Mouse (Mus musculus): ENCODE measurements around the gene Vasp. TPM values are rescaled to one million over a fixed set of nuclear protein-coding genes. Genes with fewer than 3 reads are reported as not detected.
A peak's percentile ranks its signal among the peaks of the same experiment; 100 is the strongest.

Gene Vasp
- total and polyA plus RNA-seq, 3 experiments = 130 to 185 TPM; not detected in 1

- no peak for TF ChIP-seq KAT2A (conservative IDR thresholded peaks at IDR 0.05; ENCODE audit: low read depth, low read length)
- no peak for TF ChIP-seq POLR2A (IDR thresholded peaks at IDR 0.05; ENCODE audit: control insufficient read depth in 1 of 2, insufficient read depth in 1 of 2, low read depth in 1 of 2, low read length in 2 of 2, poor library complexity in 1 of 2)
- TF ChIP-seq ETS1 (IDR thresholded peaks at IDR 0.05; ENCODE audit: low read depth, low read length) = peak; percentile 5; the same call in 1 of the 2 replicates
- TF ChIP-seq USF2 (IDR thresholded peaks at IDR 0.05; ENCODE audit: borderline replicate concordance in 1 of 2, insufficient read depth in 1 of 2, low read depth in 1 of 2, low read length in 2 of 2) = no peak
- TF ChIP-seq E2F4 (IDR thresholded peaks at IDR 0.05; ENCODE audit: borderline replicate concordance, low read depth, low read length) = no peak
- TF ChIP-seq MAFK (IDR thresholded peaks at IDR 0.05; ENCODE audit: borderline replicate concordance, low read depth, low read length) = no peak
- TF ChIP-seq BHLHE40 (IDR thresholded peaks at IDR 0.05; ENCODE audit: borderline replicate concordance, low read depth, low read length) = peak; percentile 29; the same call in 1 of the 2 replicates
- peak; percentile 14; the same call in 1 of the 2 replicates for TF ChIP-seq TCF12 (IDR thresholded peaks at IDR 0.05; ENCODE audit: low read depth, low read length)
These were observed 652 bp upstream of the Vasp start (continued) for GRCm38 (mm10) chr7:19272173-19272764.

- TF ChIP-seq MAZ (IDR thresholded peaks at IDR 0.05; ENCODE audit: low read depth, low read length) (peak; percentile 8; the same call in 1 of the 2 replicates), POLR2AphosphoS2 (IDR thresholded peaks at IDR 0.05; ENCODE audit: low read length) (no peak), ZMIZ1 (IDR thresholded peaks at IDR 0.05; ENCODE audit: low read depth, low read length) (no peak), NRF1 (IDR thresholded peaks at IDR 0.05; ENCODE audit: insufficient read depth, low read depth, low read length, poor library complexity, severe bottlenecking) (no peak), GATA1 (IDR thresholded peaks at IDR 0.05; ENCODE audit: low read depth, low read length) (no peak), CTCF (IDR thresholded peaks at IDR 0.05 in 2 of 3, conservative IDR thresholded peaks at IDR 0.05 in 1 of 3; ENCODE audit: control insufficient read depth in 1 of 3, insufficient read depth in 1 of 3, low read depth in 2 of 3, low read length in 3 of 3, poor library complexity in 1 of 3, severe bottlenecking in 1 of 3) (no peak), CHD1 (IDR thresholded peaks at IDR 0.05; ENCODE audit: low read depth, low read length) (no peak), ETS1 (IDR thresholded peaks at IDR 0.05; ENCODE audit: low read depth, low read length) (0 out of 2 replicates have a peak, but pooled peaks have one; percentile 8), SIN3A (IDR thresholded peaks at IDR 0.05; ENCODE audit: low read length) (peak; percentile 13), BHLHE40 (IDR thresholded peaks at IDR 0.05; ENCODE audit: borderline replicate concordance, low read depth, low read length) (no peak), ZNF384 (IDR thresholded peaks at IDR 0.05; ENCODE audit: low read depth, low read length) (no peak), MYB (IDR thresholded peaks at IDR 0.05; ENCODE audit: low read depth, low read length) (no peak), POLR2A (IDR thresholded peaks at IDR 0.05; ENCODE audit: control insufficient read depth in 1 of 2, insufficient read depth in 1 of 2, low read depth in 1 of 2, low read length in 2 of 2, poor library complexity in 1 of 2) (no peak), MXI1 (IDR thresholded peaks at IDR 0.05; ENCODE audit: low read depth, low read length) (no peak)
- DNase-seq (ENCODE audit: low read depth, low spot score) = no peak
- H3K27ac ChIP-seq (ENCODE audit: control insufficient read depth, low read depth, low read length) = peak overlapping the region; percentile 99
- peak overlapping the region; percentile 89 for H3K9ac ChIP-seq (ENCODE audit: control insufficient read depth, low read depth, low read length, poor library complexity, severe bottlenecking)
- H3K27me3 ChIP-seq (ENCODE audit: control insufficient read depth in 1 of 2, insufficient read depth in 2 of 2, low read length in 2 of 2) = no peaks in the 10 kb centered on the region
- H3K79me2 ChIP-seq (ENCODE audit: control insufficient read depth, insufficient read depth, low read length, poor library complexity) = peaks cover 44% of the 10 kb centered on the region
- peaks cover 3 to 28% of the 10 kb centered on the region in 2 experiments; a peak in 3 of 4 replicates for H3K4me1 ChIP-seq (ENCODE audit: control insufficient read depth in 1 of 2, insufficient read depth in 2 of 2, low read length in 2 of 2)
- peaks cover 0 to 18% of the 10 kb centered on the region in 2 experiments; a peak in 2 of 4 replicates for H3K36me3 ChIP-seq (ENCODE audit: control insufficient read depth in 1 of 2, insufficient read depth in 2 of 2, low read length in 2 of 2)
- H3K4me3 ChIP-seq (ENCODE audit: control insufficient read depth in 1 of 2, insufficient read depth in 1 of 2, low read depth in 2 of 2, low read length in 2 of 2) = peak overlapping the region; percentile 94 to 96
- H3K9me3 ChIP-seq (replicated peaks; ENCODE audit: insufficient read depth, low read length) = no peaks in the 10 kb centered on the region
These were observed 944 bp downstream of the Vasp start for GRCm38 (mm10) chr7:19270509-19271237.
